Mouse (Mus musculus) embryonic fibroblast, embryonic 13.5 days (primary cell): Measurements from ENCODE around the gene Gatm.

Experiments used
- CTCF ChIP-seq: IDR thresholded peaks from 2 replicates; pipeline ENCODE4 v1.5.1; 2011; ENCODE audit warnings: mild to moderate bottlenecking, control low read depth, low read length, moderate library complexity, borderline replicate concordance; ENCODE audit not compliant: insufficient read depth
- POLR2A ChIP-seq: IDR thresholded peaks from 2 replicates; pipeline ENCODE4 v1.6.1; 2011; ENCODE audit warnings: low read depth, mild to moderate bottlenecking, control low read depth, low read length, moderate library complexity

GRCm38 (mm10) chr2:122570430-122570829, 40.7 kb downstream of the Gatm start:
- TF ChIP-seq CTCF: no peak
- TF ChIP-seq POLR2A: no peak
